8 mouse cellular contexts compared by ENCODE assay signal in genomic region chr12:13268826-13269449, GRCm38 (mm10). TPM values are rescaled to one million over a fixed set of nuclear protein-coding genes. Genes with fewer than 3 reads are reported as not detected.
DNase-seq lines count a peak whose midpoint lies in the region; ATAC-seq and TF ChIP-seq lines count a peak whose summit lies in the region.

TSS of gene Nbas (plus strand) at chr12:13269133.

- no peaks in the 10 kb centered on the region for H3K9me3 ChIP-seq in hindbrain, embryonic 15.5 days

- CTCF ChIA-PET in Patski (lab: Charles Lee), result no interaction called here

- no peak for TF ChIP-seq CTCF in Patski (IDR thresholded peaks at IDR 0.05)

- H3K9ac ChIP-seq in hindbrain, embryonic 15.5 days, result peak within 1 kb of the TSS; percentile 70

- no peak for DNase-seq in Patski (ENCODE audit: low read depth, low spot score)
- DNase-seq in cerebellum, postnatal 25 days, result peak; percentile 93 to 95
- peak; percentile 90 for DNase-seq in frontal cortex, postnatal 36 days (ENCODE audit: low spot score in 2 of 2)
- peak; percentile 67 for DNase-seq in left cerebral cortex, adult 11 months (ENCODE audit: low spot score)
- peak; percentile 89 to 90 for DNase-seq in lung, postnatal 4 days
- DNase-seq in retina, postnatal 7 days (ENCODE audit: low read depth, low spot score), result peak; percentile 64
- peak; percentile 81 for DNase-seq in urinary bladder, adult 2 months (ENCODE audit: low spot score)

- H3K4me3 ChIP-seq in hindbrain, embryonic 15.5 days, result peak within 1 kb of the TSS; percentile 74

- peak; percentile 92 for ATAC-seq in Patski
- ATAC-seq in hindbrain, embryonic 15.5 days (ENCODE audit: low FRiP score, low read depth), result peak; percentile 96

- peaks cover 18% of the 10 kb centered on the region for H3K27me3 ChIP-seq in Patski
- H3K27me3 ChIP-seq in hindbrain, embryonic 15.5 days, result no peaks in the 10 kb centered on the region

- H3K4me1 ChIP-seq in hindbrain, embryonic 15.5 days (replicated peaks), result peaks cover 19% of the 10 kb centered on the region

- in situ Hi-C loops in Patski (cut with MboI; ENCODE audit: low pct_unique_long_range_greater_than_20kb), result no loop called here

- POLR2A ChIA-PET in Patski (lab: Charles Lee), result interaction anchor here (1.2 kb wide), 1 partner anchor 19 kb away, joined by 4 read pairs; the partner anchor contains the start of gene Ddx1

- peak within 1 kb of the TSS; percentile 82 for H3K27ac ChIP-seq in hindbrain, embryonic 15.5 days (replicated peaks)

- H3K4me2 ChIP-seq in hindbrain, embryonic 15.5 days, result peak within 1 kb of the TSS; percentile 74

- WGBS in hindbrain, embryonic 15.5 days, result 2% methylated on average over 38 of the region's 38 CpGs

- H3K36me3 ChIP-seq in hindbrain, embryonic 15.5 days, result peaks cover under 1% of the 10 kb centered on the region; the same call in 1 of the 2 replicates

RNA-seq across cellular contexts. Expression of gene Nbas, which starts in this region (rescaled TPM):
- 16.1 TPM for polyA plus RNA-seq in Patski (2021)
- 15.2 and 15.9 TPM in 2 replicates for polyA plus RNA-seq in hindbrain, embryonic 15.5 days (2015; fragmentation: Nextera tagmentation; extraction: Ambion mirVana)
- polyA plus RNA-seq in urinary bladder, adult 2 months (2012; rRNA removed), result 17.9 and 19.5 TPM in 2 replicates
